Mouse (Mus musculus): ENCODE measurements around the gene Padi6. TPM values are rescaled to one million over a fixed set of nuclear protein-coding genes. Genes with fewer than 3 reads are reported as not detected.
A peak's percentile ranks its signal among the peaks of the same experiment; 100 is the strongest.

Padi6 gene
- total RNA-seq, 2 experiments from 2014 or later = 0.34 to 1.2 TPM

DNA sequence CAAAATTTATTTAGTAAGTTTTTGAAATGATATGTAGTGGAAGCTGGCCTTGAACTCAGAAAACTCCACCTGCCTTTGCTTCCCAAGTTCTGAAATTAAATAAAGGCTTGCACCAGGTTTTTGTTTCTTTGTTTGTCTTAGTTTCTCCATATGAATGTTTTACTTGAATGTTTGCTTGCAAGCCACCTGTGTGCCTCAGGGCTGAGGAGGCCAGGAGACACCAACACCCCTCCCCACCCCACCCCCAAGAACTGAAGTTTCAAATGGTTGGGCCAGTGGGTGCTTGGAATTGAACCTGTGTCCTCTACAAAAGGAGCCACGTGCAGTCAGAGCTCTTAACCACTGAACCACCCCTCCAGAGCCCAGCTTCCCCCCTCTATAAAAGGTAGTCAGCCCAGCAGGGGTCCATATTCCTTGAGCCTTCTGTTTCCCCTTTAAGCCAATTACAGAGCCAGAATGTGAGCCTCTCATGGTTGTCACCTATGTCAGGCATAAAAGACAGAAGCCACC is 47.8 kb downstream of the Padi6 start:
- no peak for DNase-seq (ENCODE audit: low spot score in 2 of 2)
- intact Hi-C loops (cut with DNase I) = no loop called here

- no peak for DNase-seq (ENCODE audit: low spot score in 2 of 2)
- intact Hi-C loops (cut with DNase I) = no loop called here
Measured at GRCm38 (mm10) chr4:140693513-140693912, 48.9 kb downstream of the Padi6 start.

DNA sequence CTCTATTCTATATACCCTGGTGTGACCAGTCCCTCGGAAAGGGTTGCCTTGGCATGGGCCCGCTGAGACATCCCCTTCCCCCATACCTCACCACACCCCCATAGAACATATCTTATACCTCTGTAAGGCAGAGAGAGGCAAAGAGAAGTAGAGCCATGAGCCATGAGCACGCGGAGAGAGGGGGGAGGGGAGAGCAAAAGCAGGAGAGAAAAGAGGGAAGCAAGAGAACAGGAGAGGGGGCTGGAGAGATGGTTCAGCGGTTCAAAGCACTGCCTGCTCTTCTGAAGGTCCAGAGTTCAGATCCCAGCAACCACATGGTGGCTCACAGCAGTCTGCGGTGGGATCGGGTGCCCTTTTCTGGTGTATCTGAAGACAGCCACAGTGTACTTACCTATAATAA is 51.0 kb downstream of the Padi6 start:
- intact Hi-C loops (cut with DNase I) = no loop called here
- DNase-seq (ENCODE audit: low spot score in 2 of 2) = no peak

- intact Hi-C loops (cut with DNase I) = no loop called here
Measured at GRCm38 (mm10) chr4:140689873-140690655, 52.4 kb downstream of the Padi6 start.

GRCm38 (mm10) chr4:140688826-140689425 is 53.5 kb downstream of the Padi6 start:
- no peak for DNase-seq (ENCODE audit: low spot score in 2 of 2)
- intact Hi-C loops (cut with DNase I) = no loop called here

More at GRCm38 (mm10) chr4:140689873-140690655, 52.4 kb downstream of the Padi6 start:
- no peak for DNase-seq (ENCODE audit: low spot score in 2 of 2)

GRCm38 (mm10) chr4:140688044-140688825 is 54.2 kb downstream of the Padi6 start:
- intact Hi-C loops (cut with DNase I) = no loop called here
- DNase-seq (ENCODE audit: low spot score in 2 of 2) = no peak

DNA sequence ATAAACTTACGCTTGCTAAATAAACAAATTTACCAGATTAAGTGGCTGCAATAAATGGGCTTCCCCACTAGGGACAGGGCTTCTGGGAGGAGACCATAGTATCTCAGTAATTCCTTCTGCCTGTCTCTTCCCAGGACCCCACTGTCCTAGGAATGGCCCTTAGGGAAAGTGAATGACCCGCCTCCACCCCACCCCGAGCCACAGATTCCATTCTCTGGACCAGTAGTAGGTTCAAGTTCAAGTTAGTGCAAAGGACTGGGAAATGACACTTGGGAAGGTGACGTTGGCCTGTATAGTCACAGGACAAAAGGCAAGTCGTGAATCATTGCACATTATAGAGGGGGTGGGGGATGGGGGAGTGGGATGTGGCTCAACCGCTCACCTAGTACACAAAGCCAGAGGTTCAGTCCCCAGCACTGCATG is 57.6 kb downstream of the Padi6 start:
- intact Hi-C loops (cut with DNase I) = loop anchor here (5.0 kb wide), 1 partner anchor 217 kb away; no protein-coding TSS in a partner anchor
- DNase-seq (ENCODE audit: low spot score in 2 of 2) = no peak

DNA sequence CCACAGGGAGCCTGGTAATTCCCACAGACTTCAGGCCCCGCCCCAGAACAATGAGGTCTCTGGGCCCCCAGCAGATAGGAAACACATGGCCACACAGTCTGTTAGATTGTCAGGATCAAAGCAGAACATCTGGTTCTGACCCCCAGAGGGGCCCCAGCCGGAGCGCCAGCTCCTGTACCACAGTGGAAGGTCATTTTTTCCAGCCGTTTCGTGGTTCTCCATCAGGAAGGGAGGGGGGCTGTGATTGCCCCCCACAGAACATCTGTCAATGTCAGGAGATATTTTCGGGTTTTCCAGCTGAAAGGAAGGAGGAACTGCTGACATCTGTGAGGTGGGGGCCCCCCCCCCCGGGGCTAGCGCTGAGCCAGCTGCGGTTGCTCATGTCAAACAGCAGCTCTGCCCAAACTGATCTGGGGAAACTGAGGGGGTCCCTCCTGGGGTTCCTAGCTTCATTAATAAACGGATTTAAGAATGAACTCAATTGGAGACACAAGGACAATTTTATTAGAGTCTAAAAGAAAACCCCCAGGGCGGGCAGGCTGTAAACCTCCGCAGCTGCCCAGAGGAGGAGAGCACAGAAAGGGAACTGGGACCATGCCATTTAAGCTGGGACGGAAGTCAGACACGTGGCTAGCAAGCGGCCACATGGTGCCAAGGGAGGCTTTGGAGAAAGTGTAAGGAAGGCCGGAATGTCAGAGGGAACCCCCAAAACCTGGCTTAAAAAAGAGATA is 58.1 kb downstream of the Padi6 start:
- intact Hi-C loops (cut with DNase I) = loop anchor here (5.0 kb wide), 1 partner anchor 218 kb away; no protein-coding TSS in a partner anchor
- no peak for DNase-seq (ENCODE audit: low spot score in 2 of 2)

DNA sequence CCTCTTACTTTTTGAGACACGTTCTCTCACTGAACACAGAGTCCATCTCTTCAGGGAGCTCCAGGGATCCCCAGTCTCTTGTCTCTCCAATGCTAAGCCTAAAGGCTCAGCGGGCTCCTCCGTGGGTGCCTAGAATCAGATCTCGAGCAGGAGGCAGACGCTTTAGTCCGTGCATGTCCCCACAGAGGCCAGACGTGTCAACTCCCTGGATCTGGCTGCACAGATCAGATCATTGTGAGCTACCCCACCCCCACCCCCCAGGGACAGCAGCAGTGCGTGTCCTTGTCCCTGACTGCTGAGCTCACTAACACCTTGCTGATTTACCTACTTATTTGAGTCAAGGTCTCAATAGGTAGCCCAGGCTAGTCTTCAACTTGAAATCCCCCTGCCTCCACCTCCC is 58.8 kb downstream of the Padi6 start:
- intact Hi-C loops (cut with DNase I) = loop anchor here (5.0 kb wide), 1 partner anchor 219 kb away; no protein-coding TSS in a partner anchor

GRCm38 (mm10) chr4:140680731-140681397 is 61.6 kb downstream of the Padi6 start:
- intact Hi-C loops (cut with DNase I) = loop anchor here (1.0 to 5.0 kb wide), 2 partner anchors 33 to 221 kb away; no protein-coding TSS in a partner anchor
- DNase-seq (ENCODE audit: low spot score in 2 of 2) = no peak

More for the DNA sequence above, 58.8 kb downstream of the Padi6 start:
- no peak for DNase-seq (ENCODE audit: low spot score in 2 of 2)

GRCm38 (mm10) chr4:140679723-140680380 is 62.6 kb downstream of the Padi6 start:
- peak; percentile 70 to 82 for DNase-seq (ENCODE audit: low spot score in 2 of 2)
- intact Hi-C loops (cut with DNase I) = loop anchor here (1.0 to 5.0 kb wide), 4 partner anchors 34 to 803 kb away; no protein-coding TSS in a partner anchor

GRCm38 (mm10) chr4:140679038-140679437 is 63.4 kb downstream of the Padi6 start:
- intact Hi-C loops (cut with DNase I) = loop anchor here (2.0 to 5.0 kb wide), 2 partner anchors 124 to 802 kb away; no protein-coding TSS in a partner anchor
- DNase-seq (ENCODE audit: low spot score in 2 of 2) = peak in 1 of 2 experiments; percentile 33

Small RNAs within 50 kb of the gene (microRNA-seq; reads per million reads assigned to microRNA genes)
- not detected for gene Gm23045
- not detected for gene Gm25951

Other genes starting within 250 kb of the Padi6 start
- gene Arhgef10l, start 76.6 kb downstream of the Padi6 start, total RNA-seq (2021) = 10 to 100 TPM; 61.0 to 63.4 TPM
- 10 to 100 TPM; 74.7 to 84.4 TPM for gene Rcc2, start 42.1 kb downstream of the Padi6 start, total RNA-seq (2021)
- gene Padi4, start 31.6 kb upstream of the Padi6 start, total RNA-seq (2021) = not detected
- gene Padi3, start 68.0 kb upstream of the Padi6 start, total RNA-seq (2021) = not detected
- gene Padi1, start 103.1 kb upstream of the Padi6 start, total RNA-seq (2021) = not detected
- 10 to 100 TPM; 11.9 to 14.0 TPM for gene Padi2, start 163.7 kb upstream of the Padi6 start, total RNA-seq (2021)
- 100 to 1,000 TPM; 171 to 200 TPM for gene Sdhb, start 218.6 kb upstream of the Padi6 start, total RNA-seq (2021)
- gene Atp13a2, start 244.2 kb upstream of the Padi6 start, total RNA-seq (2021) = 100 to 1,000 TPM; 162 to 171 TPM